Mouse (Mus musculus): ENCODE measurements at regions not wholly inside any gene's neighbourhood (a gene's known extent, or its start where the extent isn't known, plus 50 kb on each side); places are given as distances from the start of the nearest gene placed in this dataset.

- TF ChIP-seq MAFK (IDR thresholded peaks at IDR 0.05; ENCODE audit: insufficient read depth, low read depth, low read length) (no peak), ZC3H11A (IDR thresholded peaks at IDR 0.05; ENCODE audit: borderline replicate concordance, low read depth, low read length) (no peak), HCFC1 (IDR thresholded peaks at IDR 0.05; ENCODE audit: borderline replicate concordance, insufficient read depth, low read length) (no peak)
Measured at GRCm38 (mm10) chr8:116372056-116372455, 132.7 kb upstream of the Dynlrb2 start.

Data from ES-E14 (cell line).